Mouse (Mus musculus) gastrocnemius, postnatal 25 days (tissue): ENCODE data around the gene AC124108.1. TPM values are rescaled to one million over a fixed set of nuclear protein-coding genes. Genes with fewer than 3 reads are reported as not detected.

Source experiments
- DNase-seq: peaks from one replicate; pipeline ENCODE4 v3.0.0; 2022
- microRNA-seq, 2 experiments: library from miRNA; unstranded; fragments of <30 nt; microRNA quantifications; one replicate each; pipeline ENCODE4 v1.2.0; 2021; ENCODE audit warnings: borderline replicate concordance in 2 of 2
- total RNA-seq, 2 experiments: library from RNA; stranded (reverse); gene quantifications; 1 replicate in 1 of 2; 2 replicates in 1 of 2; pipeline ENCODE4 v1.2.3; 2021

AC124108.1 gene
- total RNA-seq, 2 experiments from 2014 or later: not detected

GRCm38 (mm10) chr1:132246137-132246536 is 54.9 kb downstream of the AC124108.1 start:
- no peak for DNase-seq

GRCm38 (mm10) chr1:132246641-132247040 is 55.4 kb downstream of the AC124108.1 start:
- no peak for DNase-seq

GRCm38 (mm10) chr1:132254467-132254866 is 63.2 kb downstream of the AC124108.1 start:
- no peak for DNase-seq

Small RNA genes lying within 50 kb of the gene (microRNA-seq; reads per million reads assigned to microRNA genes)
- 6.1 to 14.0 reads per million in 2 experiments for gene Mir135b

Other genes starting within 250 kb of the AC124108.1 start
- 1 to 10 TPM; 1.3 to 1.6 TPM for gene Slc45a3, start 228.5 kb upstream of the AC124108.1 start, total RNA-seq
- gene Elk4, start 183.8 kb upstream of the AC124108.1 start, total RNA-seq: 10 to 100 TPM; 59.2 to 59.9 TPM
- gene Mfsd4a, start 123.4 kb upstream of the AC124108.1 start, total RNA-seq: 1 to 10 TPM; 2.4 to 3.9 TPM
- gene Cdk18, start 51.8 kb upstream of the AC124108.1 start, total RNA-seq: 1 to 10 TPM; 1.4 to 3.2 TPM
- gene Lemd1, start within 50 bp of the AC124108.1 start, total RNA-seq: not detected
- not detected for gene Gm10188, start 38.3 kb downstream of the AC124108.1 start, total RNA-seq
- under 1 TPM; 0.16 to 0.26 TPM for gene Klhdc8a, start 107.2 kb downstream of the AC124108.1 start, total RNA-seq
- 1 to 10 TPM in 1 of 2 experiments, under 1 TPM in 1; 0.79 to 1.3 TPM for gene Nuak2, start 124.7 kb downstream of the AC124108.1 start, total RNA-seq
- 10 to 100 TPM; 23.3 to 25.1 TPM for gene Tmcc2, start 199.8 kb downstream of the AC124108.1 start, total RNA-seq
- 1 to 10 TPM; 9.2 to 10.0 TPM for gene Dstyk, start 226.1 kb downstream of the AC124108.1 start, total RNA-seq